Mouse (Mus musculus): ENCODE measurements around the gene Cldn18. TPM values are rescaled to one million over a fixed set of nuclear protein-coding genes. Genes with fewer than 3 reads are reported as not detected.

The Cldn18 gene
- polyA plus RNA-seq, 1 experiment from 2014 or later: not detected

GRCm38 (mm10) chr9:99707425-99708126 lies 9.5 kb downstream of the Cldn18 start:
- no peaks in the 10 kb centered on the region for H3K27me3 ChIP-seq
- no peak overlapping the region for H3K4me2 ChIP-seq
- H3K9me3 ChIP-seq: no peaks in the 10 kb centered on the region
- no peak overlapping the region for H3K4me3 ChIP-seq
- WGBS: 76% methylated on average over 11 of the region's 11 CpGs
- H3K36me3 ChIP-seq: no peaks in the 10 kb centered on the region
- no peak overlapping the region for H3K9ac ChIP-seq
- no peak overlapping the region for H3K27ac ChIP-seq
- H3K4me1 ChIP-seq: no peaks in the 10 kb centered on the region
- ATAC-seq (ENCODE audit: insufficient number of reproducible peaks, low FRiP score, low TSS enrichment, low read depth): no peak

GRCm38 (mm10) chr9:99706264-99706663 lies 10.8 kb downstream of the Cldn18 start:
- H3K9me3 ChIP-seq: no peaks in the 10 kb centered on the region
- H3K9ac ChIP-seq: no peak overlapping the region
- H3K27ac ChIP-seq: no peak overlapping the region
- no peaks in the 10 kb centered on the region for H3K4me1 ChIP-seq
- H3K4me3 ChIP-seq: no peak overlapping the region
- 88% methylated on average over 6 of the region's 6 CpGs for WGBS
- H3K36me3 ChIP-seq: no peaks in the 10 kb centered on the region
- ATAC-seq (ENCODE audit: insufficient number of reproducible peaks, low FRiP score, low TSS enrichment, low read depth): no peak
- H3K27me3 ChIP-seq: no peaks in the 10 kb centered on the region
- H3K4me2 ChIP-seq: no peak overlapping the region

GRCm38 (mm10) chr9:99703711-99704110 lies 13.4 kb downstream of the Cldn18 start:
- H3K9me3 ChIP-seq: no peaks in the 10 kb centered on the region
- H3K27ac ChIP-seq: no peak overlapping the region
- WGBS: 71% methylated on average over 6 of the region's 6 CpGs
- no peak for ATAC-seq (ENCODE audit: insufficient number of reproducible peaks, low FRiP score, low TSS enrichment, low read depth)
- H3K36me3 ChIP-seq: no peaks in the 10 kb centered on the region
- no peak overlapping the region for H3K4me2 ChIP-seq
- H3K9ac ChIP-seq: no peak overlapping the region
- H3K27me3 ChIP-seq: no peaks in the 10 kb centered on the region
- no peak overlapping the region for H3K4me3 ChIP-seq
- H3K4me1 ChIP-seq: no peaks in the 10 kb centered on the region

GRCm38 (mm10) chr9:99702215-99702614 lies 14.9 kb downstream of the Cldn18 start:
- no peak overlapping the region for H3K4me3 ChIP-seq
- H3K4me1 ChIP-seq: no peaks in the 10 kb centered on the region
- no peak overlapping the region for H3K27ac ChIP-seq
- no peaks in the 10 kb centered on the region for H3K36me3 ChIP-seq
- no peaks in the 10 kb centered on the region for H3K27me3 ChIP-seq
- ATAC-seq (ENCODE audit: insufficient number of reproducible peaks, low FRiP score, low TSS enrichment, low read depth): no peak
- WGBS: 86% methylated on average over 6 of the region's 6 CpGs
- no peak overlapping the region for H3K4me2 ChIP-seq
- no peak overlapping the region for H3K9ac ChIP-seq
- no peaks in the 10 kb centered on the region for H3K9me3 ChIP-seq

- Histone ChIP-seq H3K27me3 (no peaks in the 10 kb centered on the region), H3K36me3 (no peaks in the 10 kb centered on the region), H3K9me3 (no peaks in the 10 kb centered on the region), H3K27ac (no peak overlapping the region), H3K9ac (no peak overlapping the region), H3K4me3 (no peak overlapping the region), H3K4me1 (no peaks in the 10 kb centered on the region), H3K4me2 (no peak overlapping the region)
- ATAC-seq (ENCODE audit: insufficient number of reproducible peaks, low FRiP score, low TSS enrichment, low read depth): no peak
- WGBS: 72% methylated on average over 2 of the region's 2 CpGs
Observed at GRCm38 (mm10) chr9:99701187-99701586, 15.9 kb downstream of the Cldn18 start.

- no peak for ATAC-seq (ENCODE audit: insufficient number of reproducible peaks, low FRiP score, low TSS enrichment, low read depth)
- H3K4me1 ChIP-seq: no peaks in the 10 kb centered on the region
- H3K27ac ChIP-seq: no peak overlapping the region
- no peak overlapping the region for H3K9ac ChIP-seq
- H3K4me2 ChIP-seq: no peak overlapping the region
- H3K9me3 ChIP-seq: no peaks in the 10 kb centered on the region
- no peaks in the 10 kb centered on the region for H3K27me3 ChIP-seq
- H3K4me3 ChIP-seq: no peak overlapping the region
- WGBS: 75% methylated on average over 2 of the region's 2 CpGs
- no peaks in the 10 kb centered on the region for H3K36me3 ChIP-seq
Observed at GRCm38 (mm10) chr9:99699752-99700389, 17.2 kb downstream of the Cldn18 start.

GRCm38 (mm10) chr9:99694961-99695360 lies 22.1 kb downstream of the Cldn18 start:
- Histone ChIP-seq H3K36me3 (no peaks in the 10 kb centered on the region), H3K9ac (no peak overlapping the region), H3K9me3 (no peaks in the 10 kb centered on the region), H3K27me3 (no peaks in the 10 kb centered on the region), H3K4me1 (no peaks in the 10 kb centered on the region), H3K4me2 (no peak overlapping the region), H3K4me3 (no peak overlapping the region), H3K27ac (no peak overlapping the region)
- WGBS: 51% methylated on average over 7 of the region's 7 CpGs
- no peak for ATAC-seq (ENCODE audit: insufficient number of reproducible peaks, low FRiP score, low TSS enrichment, low read depth)

GRCm38 (mm10) chr9:99690386-99690785 lies 26.7 kb downstream of the Cldn18 start:
- no peak overlapping the region for H3K27ac ChIP-seq
- no peaks in the 10 kb centered on the region for H3K36me3 ChIP-seq
- no peak overlapping the region for H3K9ac ChIP-seq
- WGBS: 64% methylated on average over 7 of the region's 7 CpGs
- H3K27me3 ChIP-seq: no peaks in the 10 kb centered on the region
- H3K4me1 ChIP-seq: no peaks in the 10 kb centered on the region
- H3K9me3 ChIP-seq: no peaks in the 10 kb centered on the region
- ATAC-seq (ENCODE audit: insufficient number of reproducible peaks, low FRiP score, low TSS enrichment, low read depth): no peak
- H3K4me3 ChIP-seq: no peak overlapping the region
- H3K4me2 ChIP-seq: no peak overlapping the region

- no peak overlapping the region for H3K9ac ChIP-seq
- no peaks in the 10 kb centered on the region for H3K9me3 ChIP-seq
- no peaks in the 10 kb centered on the region for H3K36me3 ChIP-seq
- no peak for ATAC-seq (ENCODE audit: insufficient number of reproducible peaks, low FRiP score, low TSS enrichment, low read depth)
- no peaks in the 10 kb centered on the region for H3K4me1 ChIP-seq
- H3K4me3 ChIP-seq: no peak overlapping the region
- H3K4me2 ChIP-seq: no peak overlapping the region
- 89% methylated on average over 5 of the region's 5 CpGs for WGBS
- H3K27me3 ChIP-seq: no peaks in the 10 kb centered on the region
- no peak overlapping the region for H3K27ac ChIP-seq
Observed at GRCm38 (mm10) chr9:99689796-99690195, 27.3 kb downstream of the Cldn18 start.

- Histone ChIP-seq H3K9ac (no peak overlapping the region), H3K27ac (no peak overlapping the region)
- WGBS: 66% methylated on average over 5 of the region's 5 CpGs
Observed at GRCm38 (mm10) chr9:99685536-99686231, 31.4 kb downstream of the Cldn18 start.

GRCm38 (mm10) chr9:99685061-99685521 lies 32.0 kb downstream of the Cldn18 start:
- Histone ChIP-seq H3K9ac (no peak overlapping the region), H3K4me3 (no peak overlapping the region), H3K9me3 (no peaks in the 10 kb centered on the region), H3K4me1 (no peaks in the 10 kb centered on the region), H3K27me3 (no peaks in the 10 kb centered on the region), H3K4me2 (no peak overlapping the region), H3K36me3 (no peaks in the 10 kb centered on the region), H3K27ac (no peak overlapping the region)
- WGBS: 66% methylated on average over 5 of the region's 5 CpGs
- no peak for ATAC-seq (ENCODE audit: insufficient number of reproducible peaks, low FRiP score, low TSS enrichment, low read depth)

More at GRCm38 (mm10) chr9:99685536-99686231, 31.4 kb downstream of the Cldn18 start:
- Histone ChIP-seq H3K4me1 (no peaks in the 10 kb centered on the region), H3K36me3 (no peaks in the 10 kb centered on the region), H3K4me3 (no peak overlapping the region), H3K9me3 (no peaks in the 10 kb centered on the region), H3K27me3 (no peaks in the 10 kb centered on the region), H3K4me2 (no peak overlapping the region)
- no peak for ATAC-seq (ENCODE audit: insufficient number of reproducible peaks, low FRiP score, low TSS enrichment, low read depth)

GRCm38 (mm10) chr9:99681980-99682570 lies 35.0 kb downstream of the Cldn18 start:
- Histone ChIP-seq H3K27ac (no peak overlapping the region), H3K4me1 (no peaks in the 10 kb centered on the region), H3K36me3 (no peaks in the 10 kb centered on the region), H3K9ac (no peak overlapping the region), H3K4me2 (no peak overlapping the region), H3K9me3 (no peaks in the 10 kb centered on the region), H3K27me3 (no peaks in the 10 kb centered on the region), H3K4me3 (no peak overlapping the region)
- WGBS: 84% methylated on average over 21 of the region's 21 CpGs
- ATAC-seq (ENCODE audit: insufficient number of reproducible peaks, low FRiP score, low TSS enrichment, low read depth): no peak
